Mouse (Mus musculus) erythroid progenitor cell, adult 5-6 weeks (primary cell): ENCODE measurements around the gene Defb15. TPM values are rescaled to one million over a fixed set of nuclear protein-coding genes. Genes with fewer than 3 reads are reported as not detected.
"Not testable (repeated sequence)": the region's sequence is repeated elsewhere in the genome, so short reads cannot be mapped to it uniquely, and the experiment has no call there.

Source experiments
- ATAC-seq: replicated peaks from 2 replicates; pipeline ENCODE4 v1.8.0; 2016; ENCODE audit warnings: moderate number of reproducible peaks, mild to moderate bottlenecking, moderate TSS enrichment, inconsistent platforms; ENCODE audit not compliant: poor library complexity, low FRiP score, severe bottlenecking
- total RNA-seq, 2 experiments: library from RNA; stranded (forward) in 1 of 2; stranded (reverse) in 1 of 2; fragments of 150-400 nt in 1 of 2; fragments of 186-747, 209-891 nt in 1 of 2; gene quantifications; 2 replicates each; pipeline versions ENCODE4 v1.2.3 to v1.2.4; 2015 to 2017; ENCODE audit warnings: low replicate concordance in 2 of 2

The Defb15 gene
- total RNA-seq (2015; ENCODE audit: low replicate concordance) (not detected in 2 replicates), total RNA-seq (2017; ENCODE audit: low replicate concordance) (not detected in 2 replicates)

DNA sequence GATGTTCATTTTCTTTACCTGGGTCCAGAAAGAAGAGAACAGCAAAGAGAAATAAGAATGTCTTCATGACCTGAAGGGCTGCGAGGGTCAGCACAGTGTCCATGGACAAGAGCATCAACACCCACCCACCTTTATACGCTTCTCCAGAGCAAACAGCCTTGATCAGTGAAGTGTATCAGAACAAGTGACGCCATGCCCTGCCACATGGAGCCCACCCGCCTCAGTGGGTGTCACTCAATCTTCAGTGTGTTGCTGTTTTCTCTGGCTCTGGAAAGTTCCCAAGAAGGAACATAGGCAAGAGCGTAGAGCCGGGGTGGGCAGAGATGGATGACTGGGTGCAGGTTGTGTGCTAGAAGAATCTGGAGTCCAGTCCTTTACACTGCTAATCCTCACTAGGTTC lies at the start of gene Defb15:
Gene Defb15 (minus strand): TSS at position 101 of the 400 bp plus-strand sequence.
- ATAC-seq, result no peak

DNA sequence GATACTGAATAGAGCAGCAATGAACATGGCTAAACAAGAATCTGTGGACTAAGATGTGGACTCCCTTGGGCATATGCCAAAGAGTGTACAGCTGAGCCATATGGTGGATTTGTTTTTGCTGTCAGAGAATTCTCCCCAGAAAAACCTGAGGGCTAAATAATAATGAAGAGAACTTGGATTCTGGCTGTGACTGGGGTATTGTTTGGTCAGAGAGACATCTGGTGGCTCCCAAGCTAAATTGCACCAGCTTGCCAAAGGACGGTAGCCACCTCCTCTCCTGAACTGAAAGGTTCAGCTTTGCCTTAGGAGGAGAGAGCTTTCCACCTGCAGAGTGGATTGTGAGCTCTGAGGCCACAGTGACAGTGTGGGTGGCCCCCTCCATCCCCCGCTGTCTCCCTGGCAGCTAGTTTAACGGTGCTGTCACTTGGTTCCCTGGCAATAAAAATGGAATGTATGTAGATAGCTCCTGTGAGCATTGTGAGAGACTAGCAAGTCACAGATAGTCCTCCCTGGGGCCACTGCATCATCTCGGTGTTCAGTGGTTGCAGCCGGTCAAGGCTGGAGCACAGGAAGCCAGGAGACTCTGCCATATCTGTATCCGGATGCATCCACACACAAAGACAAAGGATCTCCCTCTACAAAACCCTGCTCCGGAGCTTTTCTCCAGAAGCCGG lies 49.3 kb upstream of the Defb15 start:
- no peak for ATAC-seq

GRCm38 (mm10) chr8:21978193-21978592 lies 45.7 kb upstream of the Defb15 start:
- ATAC-seq, result no peak

DNA sequence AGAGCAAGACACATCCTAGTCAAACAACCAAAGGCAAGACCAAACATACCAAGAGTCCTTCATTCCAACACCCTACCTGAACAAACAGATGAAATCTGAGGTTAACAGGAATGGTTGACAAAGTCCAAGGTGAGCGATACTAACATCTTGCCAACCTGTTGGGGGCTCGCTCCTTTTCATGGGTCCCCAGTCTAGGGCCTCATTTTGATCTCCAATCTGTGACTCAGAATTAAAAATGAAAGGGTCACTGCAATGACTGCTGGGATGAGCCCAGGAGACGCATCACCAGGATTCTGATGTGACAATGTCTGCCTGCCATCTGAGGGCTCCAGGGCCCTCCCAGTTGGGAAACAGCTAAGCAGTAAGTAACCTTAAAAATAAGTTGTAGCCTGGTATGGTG lies 37.0 kb upstream of the Defb15 start, which contains the start of gene Ccdc70:
Gene Ccdc70 (plus strand): TSS at position 301 of the 400 bp plus-strand sequence.
- no peak for ATAC-seq

DNA sequence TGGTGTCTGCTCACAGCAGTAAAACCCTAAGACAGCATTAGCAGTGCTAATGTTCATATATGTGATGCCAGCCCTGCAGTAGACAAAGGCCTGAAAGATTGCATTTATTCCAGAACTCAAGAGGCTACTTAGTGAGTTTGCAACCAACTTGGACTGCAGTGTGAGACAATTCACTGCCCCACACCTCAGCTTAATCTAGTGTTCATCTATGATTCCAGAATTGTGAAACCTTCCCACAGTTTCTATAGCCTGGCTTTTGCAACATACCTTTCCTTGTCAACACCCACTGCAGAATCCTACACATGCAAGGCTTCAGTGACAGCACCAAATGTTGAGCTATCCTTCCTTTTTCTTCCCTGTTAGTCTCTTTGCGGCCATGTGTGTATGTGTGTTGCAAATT lies 34.1 kb upstream of the Defb15 start:
- ATAC-seq, result no peak

- no peak for ATAC-seq
These were observed 25.9 kb upstream of the Defb15 start, which contains the start of gene Fam90a1a for GRCm38 (mm10) chr8:21958414-21958813. Gene Fam90a1a, plus strand, starts transcription at chr8:21958714.

GRCm38 (mm10) chr8:21956336-21956735 lies 23.8 kb upstream of the Defb15 start:
- ATAC-seq, result no peak

DNA sequence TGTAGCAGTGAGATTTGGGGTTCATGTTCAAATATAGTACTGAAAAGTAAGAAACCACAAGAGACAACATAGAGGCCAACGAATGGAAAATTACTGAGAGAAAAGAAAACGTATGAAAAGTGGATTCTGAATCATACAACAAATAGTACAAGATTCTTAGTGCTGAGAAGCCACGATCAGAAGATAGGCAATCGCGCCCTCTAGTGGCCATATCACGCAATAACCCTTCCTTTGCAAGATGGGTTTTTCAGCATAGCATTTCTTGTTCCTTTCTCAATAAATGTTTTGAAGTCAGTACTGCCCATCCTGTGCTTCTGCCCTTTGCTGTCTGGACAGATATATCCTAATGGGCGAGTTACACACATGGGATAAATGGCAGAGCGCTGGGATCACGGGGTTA lies 22.8 kb upstream of the Defb15 start:
- ATAC-seq, result no peak

GRCm38 (mm10) chr8:21947311-21948017 lies 15.0 kb upstream of the Defb15 start:
- no peak for ATAC-seq

DNA sequence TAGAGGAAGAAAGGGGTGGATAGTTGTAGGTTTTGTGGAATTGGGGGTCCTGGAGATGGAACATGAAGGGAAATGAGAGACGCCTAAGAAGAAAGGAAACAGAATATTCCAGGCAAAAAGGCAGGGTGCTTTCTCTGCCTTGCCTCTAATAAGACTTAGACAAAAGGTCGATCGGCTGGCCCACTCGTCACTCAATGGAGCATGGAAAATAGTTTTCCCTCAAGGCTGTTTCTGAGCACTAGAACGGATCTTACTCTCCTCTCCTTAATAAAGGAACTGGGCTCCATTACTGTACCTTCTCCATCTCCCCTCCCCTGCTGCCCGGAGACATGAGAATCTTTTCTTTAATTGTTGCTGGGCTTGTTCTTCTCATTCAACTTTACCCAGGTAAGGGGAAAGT lies 14.0 kb upstream of the Defb15 start, which contains the start of gene Defb13:
Gene Defb13 (plus strand): TSS at position 301 of the 400 bp plus-strand sequence.
- no peak for ATAC-seq

- not testable (repeated sequence) for ATAC-seq
These were observed 5.5 kb upstream of the Defb15 start, which contains the start of gene Defb35 for GRCm38 (mm10) chr8:21938052-21938451. Gene Defb35, plus strand, starts transcription at chr8:21938352.

GRCm38 (mm10) chr8:21930754-21931153 lies 1.8 kb downstream of the Defb15 start:
- ATAC-seq, result not testable (repeated sequence)

- ATAC-seq, result no peak
These were observed 16.9 kb downstream of the Defb15 start for GRCm38 (mm10) chr8:21915625-21916024.

DNA sequence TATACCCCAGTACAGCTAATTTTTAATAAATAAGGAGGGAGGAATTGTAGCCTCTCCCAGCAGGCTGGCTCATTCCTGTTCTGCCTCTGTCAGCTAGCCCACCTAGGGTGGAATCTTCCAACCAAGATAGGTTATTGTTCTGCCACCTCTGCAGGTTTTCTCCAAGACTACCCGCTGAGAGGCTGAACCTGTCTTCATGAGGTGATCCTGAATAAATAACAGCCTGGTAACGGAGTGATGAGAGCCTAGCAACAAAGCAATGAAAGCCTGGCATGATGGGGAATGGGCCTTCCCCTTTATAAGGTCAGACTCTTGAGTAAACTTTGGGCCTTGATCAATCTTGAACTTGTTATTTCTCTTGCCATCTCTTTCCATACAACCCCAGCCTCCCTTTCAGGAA lies 20.0 kb downstream of the Defb15 start:
- no peak for ATAC-seq

DNA sequence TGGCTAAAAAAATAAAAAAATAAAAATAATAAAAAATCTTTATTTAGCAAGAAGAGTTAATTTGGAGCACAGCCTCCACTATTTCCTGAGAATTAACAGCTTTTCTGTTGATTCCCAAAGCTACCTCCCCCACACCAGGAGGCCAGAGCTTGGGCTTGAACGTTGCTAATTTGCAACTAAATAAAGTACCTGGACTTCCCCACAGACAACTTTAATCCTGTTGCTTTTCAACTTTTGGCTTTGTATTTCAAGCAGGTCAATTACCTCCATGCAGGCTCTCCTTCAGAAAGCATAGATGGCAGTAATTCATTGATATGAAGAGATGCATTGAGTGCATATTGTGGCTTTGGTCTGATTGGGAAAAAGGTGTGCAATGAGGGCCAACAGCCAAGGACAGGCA lies 20.6 kb downstream of the Defb15 start:
- no peak for ATAC-seq

DNA sequence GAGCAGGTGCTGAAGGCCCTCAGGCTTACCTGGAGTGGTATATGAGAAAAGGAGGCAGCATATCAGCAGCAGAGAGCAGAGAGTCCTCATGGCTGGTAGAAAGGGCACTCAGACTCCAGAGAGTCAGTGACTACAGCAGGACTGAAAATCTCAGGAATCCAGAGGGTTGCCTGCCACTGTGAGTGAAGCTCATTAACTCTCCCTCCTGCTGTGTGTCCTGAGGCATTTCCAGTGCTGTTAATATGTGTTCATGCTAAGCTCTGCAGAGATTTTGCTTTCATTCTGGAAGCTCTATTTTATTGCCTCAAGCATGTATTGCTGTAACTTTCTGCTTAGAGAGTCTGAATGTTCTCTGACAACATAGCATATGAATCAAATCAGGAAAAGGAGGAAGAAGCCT lies 26.2 kb downstream of the Defb15 start, which contains the start of gene Defb11:
Gene Defb11 (minus strand): TSS at position 123 of the 400 bp plus-strand sequence.
- not testable (repeated sequence) for ATAC-seq

DNA sequence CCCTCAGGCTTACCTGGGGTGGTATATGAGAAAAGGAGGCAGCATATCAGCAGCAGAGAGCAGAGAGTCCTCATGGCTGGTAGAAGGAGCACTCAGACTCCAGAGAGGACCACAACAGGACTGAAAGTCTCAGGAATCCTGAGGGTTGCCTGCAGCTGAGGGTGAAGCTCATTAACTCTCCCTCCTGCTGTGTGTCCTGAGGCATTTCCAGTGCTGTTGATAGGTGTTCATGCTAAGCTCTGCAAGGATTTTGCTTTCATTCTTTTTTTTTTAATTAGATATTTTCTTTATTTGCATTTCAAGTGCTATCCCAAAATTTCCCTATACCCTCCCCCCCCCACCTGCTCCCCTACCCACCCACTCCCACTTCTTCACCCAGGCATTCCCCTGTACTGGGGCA lies 47.2 kb downstream of the Defb15 start, which contains the start of gene Defb9:
Gene Defb9 (minus strand): TSS at position 101 of the 400 bp plus-strand sequence.
- ATAC-seq, result not testable (repeated sequence)
